Mouse (Mus musculus) spleen, postnatal 4 days (tissue): ENCODE results near the gene Cul9.

Experiments used
- DNase-seq, 2 experiments: peaks; one replicate each; pipeline ENCODE4 v3.0.0; 2022; ENCODE audit warnings: low spot score in 2 of 2

Cul9 gene

GRCm38 (mm10) chr17:46453302-46453948, 92.8 kb downstream of the Cul9 start:
- no peak for DNase-seq

GRCm38 (mm10) chr17:46452683-46453082, 93.5 kb downstream of the Cul9 start:
- DNase-seq = no peak
